Mouse (Mus musculus) urinary bladder, postnatal 4 days (tissue): ENCODE data around the gene Pnldc1.

Experiments used
- DNase-seq, 2 experiments: peaks; one replicate each; pipeline ENCODE4 v3.0.0; 2021 to 2022; ENCODE audit warnings: low spot score in 2 of 2

Gene Pnldc1

GRCm38 (mm10) chr17:12858072-12858471 lies 52.0 kb downstream of the Pnldc1 start:
- no peak for DNase-seq

DNA sequence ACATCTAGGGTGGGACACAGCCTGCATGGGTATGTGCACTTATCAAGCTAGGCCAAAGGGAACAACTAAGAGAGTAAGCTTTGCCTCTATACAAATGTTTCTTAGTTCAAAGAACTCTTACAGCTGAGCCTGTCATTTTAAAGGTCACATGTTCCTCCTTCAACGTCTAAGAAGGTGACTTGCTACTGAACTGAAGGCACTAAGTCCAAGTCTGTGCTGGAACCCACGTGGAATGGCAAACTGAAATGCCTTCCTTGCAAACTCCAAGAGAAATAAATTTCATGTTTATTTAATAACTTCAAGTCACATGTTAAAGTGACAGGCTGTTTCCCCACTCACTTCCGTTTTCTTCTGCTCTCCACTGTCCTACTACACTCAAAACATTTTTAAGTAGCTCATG lies 52.6 kb downstream of the Pnldc1 start:
- DNase-seq = no peak

DNA sequence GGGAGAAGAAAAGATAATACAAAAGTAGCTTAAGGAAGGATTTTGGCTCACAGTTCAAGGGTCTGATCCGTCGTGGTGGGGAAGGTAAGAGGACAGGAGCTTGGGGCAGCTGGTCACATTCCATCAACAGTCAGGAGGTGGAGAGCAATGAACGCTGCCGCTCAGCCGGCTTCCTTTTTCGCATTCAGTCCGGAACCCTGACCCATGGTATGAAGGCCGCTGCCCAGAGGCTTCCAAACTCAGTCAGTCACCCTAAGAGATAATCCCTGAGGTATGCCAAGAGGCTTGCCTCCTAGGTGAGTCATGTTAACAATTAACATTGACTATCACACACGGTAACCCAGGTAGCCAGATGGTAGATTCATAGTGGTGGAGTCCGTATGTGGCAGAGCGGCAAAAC lies 55.6 kb downstream of the Pnldc1 start:
- DNase-seq = no peak

DNA sequence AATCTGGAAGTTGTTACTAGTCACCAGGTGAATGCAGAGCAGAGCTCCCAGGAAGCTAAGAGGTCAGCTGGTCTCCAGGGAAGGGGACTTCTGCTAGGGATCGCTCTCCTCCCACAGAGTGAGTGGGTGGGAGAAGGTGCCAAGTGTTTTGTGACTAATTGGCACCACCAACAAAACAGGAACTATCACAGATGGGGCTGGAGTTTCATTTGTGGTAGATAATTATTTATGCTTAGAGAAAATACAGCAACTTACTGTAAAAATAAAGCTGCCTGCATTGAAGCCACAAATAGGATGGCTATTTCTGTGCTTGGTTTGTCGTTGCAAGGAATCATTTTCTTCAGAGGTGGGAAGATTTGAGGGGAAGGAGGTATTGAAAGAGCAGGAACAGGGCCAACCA lies 56.2 kb downstream of the Pnldc1 start:
- no peak for DNase-seq

DNA sequence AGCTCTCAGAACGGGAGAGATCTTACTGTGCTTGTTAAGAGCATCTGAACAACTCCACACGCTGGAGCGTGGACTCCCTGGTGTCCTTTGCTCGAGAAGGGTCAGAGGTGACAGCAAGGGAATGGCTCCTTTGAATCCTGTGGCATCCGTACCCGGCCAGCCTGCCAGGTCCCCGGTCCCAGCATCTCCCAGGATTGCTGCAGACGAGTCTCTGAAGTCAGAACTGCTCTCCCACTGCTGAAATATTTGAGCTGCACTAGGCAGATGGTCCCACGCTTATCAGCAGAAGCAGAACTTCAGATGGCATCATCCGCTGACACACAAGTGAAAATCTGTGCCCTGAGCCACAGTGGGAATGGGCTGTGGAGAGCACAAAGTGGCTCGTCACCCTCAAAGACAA lies 58.3 kb downstream of the Pnldc1 start:
- DNase-seq = no peak

- no peak for DNase-seq
Observed at GRCm38 (mm10) chr17:12849778-12850382, 60.1 kb downstream of the Pnldc1 start.

DNA sequence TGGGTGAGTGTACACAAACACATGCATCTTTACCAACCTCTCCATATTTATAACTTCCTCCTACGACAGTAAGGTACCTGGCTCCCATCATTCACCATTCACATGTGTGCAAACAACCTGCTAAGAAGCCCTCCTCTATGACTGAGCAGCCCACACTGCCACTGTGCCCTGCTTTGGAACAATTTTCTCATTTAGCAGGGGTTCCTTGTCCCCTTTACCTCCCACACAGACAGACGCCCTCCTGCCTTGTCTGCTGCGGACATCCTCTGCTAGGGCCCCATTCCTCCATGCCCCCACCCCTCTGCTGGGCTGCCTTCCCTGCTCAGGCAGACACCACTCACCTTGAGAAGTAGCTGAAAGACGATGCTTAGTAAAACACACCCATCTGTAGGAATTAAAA lies 62.3 kb downstream of the Pnldc1 start:
- DNase-seq = no peak

DNA sequence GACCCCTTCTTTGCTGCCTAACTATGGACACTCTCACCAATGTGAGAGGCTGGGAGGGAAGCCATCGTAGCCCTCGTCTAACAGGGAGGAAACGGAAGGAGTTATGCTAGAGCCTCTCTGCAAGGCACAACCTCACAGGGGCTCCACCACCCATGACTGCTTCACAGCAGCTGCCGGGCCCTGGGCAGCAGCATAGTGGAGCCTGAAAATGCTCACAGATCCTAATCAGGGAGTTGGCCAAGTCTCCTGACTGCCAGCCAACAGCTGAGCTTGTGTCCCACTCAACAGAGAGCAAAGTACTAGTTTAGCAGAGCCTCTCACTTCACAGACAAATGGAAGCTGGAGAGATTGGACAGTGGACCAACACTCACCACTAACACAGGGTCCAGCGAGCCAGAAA lies 63.6 kb downstream of the Pnldc1 start:
- no peak for DNase-seq

DNA sequence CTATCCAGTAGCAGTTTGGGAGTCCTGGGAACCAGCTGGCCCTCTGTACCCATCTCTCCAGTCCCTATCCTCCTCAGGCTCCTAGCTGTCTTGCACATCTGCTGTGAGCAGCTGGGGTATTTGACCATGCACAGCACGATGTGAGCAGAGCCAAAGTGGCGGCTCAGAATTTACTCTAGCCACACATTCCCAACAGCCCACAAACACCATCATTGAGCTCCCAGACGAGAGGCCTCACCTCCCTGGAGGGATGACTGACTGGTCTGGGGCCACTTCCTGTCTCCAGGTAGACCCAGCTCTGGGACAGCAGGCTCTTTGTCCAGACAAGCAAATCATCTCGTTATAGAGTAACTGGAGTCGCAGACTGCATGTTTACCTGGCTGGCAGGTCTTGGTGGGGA lies 64.2 kb downstream of the Pnldc1 start:
- no peak for DNase-seq

- no peak for DNase-seq
Observed at GRCm38 (mm10) chr17:12844540-12844939, 65.5 kb downstream of the Pnldc1 start.

DNA sequence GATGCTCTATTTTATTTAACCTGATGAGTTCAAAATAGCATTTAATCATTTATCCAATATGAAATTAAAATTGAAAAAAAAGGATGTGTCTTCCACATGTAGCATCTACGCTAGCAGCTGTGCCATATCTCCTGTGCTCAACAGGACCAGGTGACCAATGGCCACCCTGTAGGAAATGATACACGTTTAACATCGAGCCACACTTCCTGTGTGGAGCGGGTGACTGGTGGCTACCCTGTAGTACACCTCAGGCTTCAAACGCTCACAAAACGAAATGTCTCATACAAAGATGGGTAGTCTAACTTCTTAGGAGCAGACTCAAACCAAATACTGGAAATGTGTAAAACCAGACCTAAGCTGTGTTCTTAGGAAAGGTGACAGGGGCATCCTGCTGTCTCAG lies 66.2 kb downstream of the Pnldc1 start:
- no peak for DNase-seq

GRCm38 (mm10) chr17:12839475-12840267 lies 70.4 kb downstream of the Pnldc1 start:
- no peak for DNase-seq
